Mouse (Mus musculus): Measurements from ENCODE around the gene Snrpa1. TPM values are rescaled to one million over a fixed set of nuclear protein-coding genes. Genes with fewer than 3 reads are reported as not detected.

The Snrpa1 gene
- total RNA-seq, 2 experiments from 2014 or later, result 17.6 to 19.0 TPM

DNA sequence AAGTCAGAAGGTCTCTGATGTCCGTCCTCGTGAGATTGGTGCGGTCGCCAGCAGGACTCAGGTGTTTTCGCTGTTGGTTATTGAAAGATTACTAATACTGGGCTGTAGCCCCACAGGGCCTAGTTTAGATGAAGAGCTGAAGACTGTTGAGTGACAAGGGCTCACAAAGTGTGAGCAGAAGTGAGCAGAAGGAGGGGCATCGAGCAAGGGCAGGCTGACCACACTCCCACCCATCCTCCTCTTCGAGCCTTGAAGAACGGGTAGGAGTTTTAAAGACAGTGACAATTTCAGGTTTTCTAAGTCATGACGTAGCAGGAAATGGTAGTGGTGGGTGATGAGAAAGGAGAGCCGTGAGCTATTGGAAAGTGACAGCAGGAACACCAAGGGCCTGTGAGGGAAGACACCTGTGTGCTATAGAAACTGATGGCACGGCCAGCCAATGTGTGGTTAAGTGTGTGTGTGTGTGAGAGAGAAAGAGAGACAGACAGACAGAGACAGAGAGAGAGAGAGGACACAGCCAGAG lies 57.1 kb downstream of the Snrpa1 start:
- DNase-seq, result no peak

DNA sequence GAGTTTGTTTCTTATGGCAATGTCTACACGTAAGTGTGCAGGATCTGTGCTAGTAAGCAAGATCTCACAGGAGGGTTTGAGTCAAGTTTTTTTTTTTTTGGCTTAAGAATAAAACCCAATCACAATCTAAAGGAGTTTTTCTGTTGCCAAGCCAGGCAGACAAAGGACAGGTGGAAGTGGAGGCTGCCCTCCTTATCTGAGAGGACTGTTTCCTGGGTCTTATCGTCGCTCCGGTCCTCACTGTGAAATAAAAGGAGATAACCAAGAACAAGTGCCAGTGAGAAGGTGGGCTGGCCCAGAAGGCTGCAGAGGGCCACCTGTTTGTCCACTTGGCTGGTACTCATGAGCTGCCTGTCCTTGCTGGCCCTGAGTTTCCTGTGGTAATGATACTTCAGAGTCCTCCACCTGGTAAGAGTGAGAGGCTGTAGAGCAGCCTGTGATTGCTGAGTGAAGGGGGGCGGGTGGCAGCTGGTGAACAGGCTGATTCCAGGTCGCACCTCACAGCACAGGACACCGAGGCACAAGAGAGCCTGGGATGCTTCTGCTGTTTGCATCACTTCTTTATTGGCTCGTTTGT lies 58.2 kb downstream of the Snrpa1 start:
- no peak for DNase-seq

GRCm38 (mm10) chr7:66118046-66118445 lies 59.2 kb downstream of the Snrpa1 start:
- DNase-seq, result no peak

DNA sequence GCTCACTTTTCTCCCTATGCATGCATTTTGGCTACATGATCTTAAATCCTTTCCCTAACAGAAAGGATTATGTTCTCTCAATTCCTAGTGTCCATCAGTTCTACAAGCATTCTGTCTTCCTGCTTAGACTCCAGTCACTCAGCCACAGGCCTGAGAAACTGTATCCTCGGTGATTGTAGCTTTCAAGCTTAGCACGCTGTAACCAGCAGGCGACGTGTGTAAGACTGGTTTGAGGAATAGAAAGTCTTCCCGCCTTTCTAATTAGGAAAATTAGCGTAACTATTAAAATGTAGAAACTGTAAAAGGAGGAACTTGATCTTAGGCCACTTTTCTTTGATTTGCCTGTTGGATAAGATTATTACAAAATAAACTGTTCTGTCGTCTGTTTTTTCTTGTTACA lies 60.0 kb downstream of the Snrpa1 start:
- DNase-seq, result no peak

DNA sequence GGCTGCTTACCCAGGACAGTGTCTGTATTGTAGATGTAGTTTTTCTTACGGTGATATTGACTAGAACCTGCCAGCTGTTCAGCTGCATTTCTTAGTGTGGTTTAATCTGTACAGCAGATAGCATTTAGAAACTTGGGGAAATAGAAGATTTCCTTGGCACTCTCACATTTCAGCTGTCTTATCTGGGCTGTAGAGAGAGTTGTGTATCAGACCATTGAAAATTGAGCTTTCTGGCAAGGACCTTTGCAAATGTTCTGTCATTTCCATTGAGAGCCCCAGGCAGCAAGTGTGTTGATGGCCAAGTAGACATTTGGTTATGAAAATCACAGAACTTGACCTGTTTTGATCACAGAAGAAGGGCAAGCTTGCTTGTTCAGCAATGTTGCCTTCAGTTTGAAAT lies 61.3 kb downstream of the Snrpa1 start:
- DNase-seq, result no peak

DNA sequence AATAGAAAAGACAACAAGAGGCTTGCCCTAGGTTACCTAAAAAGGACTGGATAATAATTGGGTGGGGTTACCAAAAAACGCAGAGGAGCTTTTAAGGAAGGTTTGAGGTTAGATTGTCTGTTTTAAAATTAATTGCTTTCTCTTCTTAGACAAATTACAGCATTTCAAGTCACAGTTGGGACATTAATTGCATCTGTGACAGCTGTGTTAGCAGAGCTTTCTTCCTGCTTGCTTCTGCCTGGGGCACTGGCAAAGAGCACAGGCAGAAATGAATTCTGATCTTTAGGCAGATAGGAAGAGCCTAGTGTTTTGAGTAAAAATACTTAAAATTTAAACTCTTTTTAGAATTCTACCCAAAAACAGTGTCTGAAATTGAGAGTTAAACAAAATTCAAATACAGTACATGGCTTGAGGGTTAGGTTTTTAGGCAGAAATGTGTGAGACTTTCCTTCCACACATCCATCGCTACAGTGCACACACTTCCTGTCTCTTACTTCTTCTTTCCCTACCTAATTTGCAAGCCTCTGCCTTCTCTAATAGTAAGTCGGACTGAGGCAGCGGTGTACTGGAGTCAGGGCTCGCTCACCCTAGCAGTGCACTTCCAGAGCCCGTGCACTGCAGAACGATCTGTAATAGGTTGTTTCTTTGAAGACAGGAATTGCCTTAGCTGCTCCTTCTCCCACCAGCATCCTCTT lies 62.0 kb downstream of the Snrpa1 start:
- no peak for DNase-seq

Other genes with a start within 250 kb of the Snrpa1 start
- 10 to 100 TPM; 21.0 to 25.1 TPM for gene Pcsk6, start 197.3 kb upstream of the Snrpa1 start, total RNA-seq (2021)
- gene Gm45213, start 15.4 kb upstream of the Snrpa1 start, total RNA-seq (2021), result not detected
- 10 to 100 TPM; 25.6 to 27.3 TPM for gene Selenos, start 20.6 kb downstream of the Snrpa1 start, total RNA-seq (2021)
- 1 to 10 TPM; 3.4 to 3.8 TPM for gene Chsy1, start 50.5 kb downstream of the Snrpa1 start, total RNA-seq (2021)

Measured in gastrocnemius, postnatal 25 days (tissue).